Mouse (Mus musculus): Measurements from ENCODE around the gene Camk1d. TPM values are rescaled to one million over a fixed set of nuclear protein-coding genes. Genes with fewer than 3 reads are reported as not detected.

Gene Camk1d
- polyA plus RNA-seq, 1 experiment from 2014 or later: 3.3 TPM

- ATAC-seq (ENCODE audit: low FRiP score): no peak
- Histone ChIP-seq H3K4me2 (replicated peaks) (no peak overlapping the region), H3K9ac (no peak overlapping the region), H3K27ac (no peak overlapping the region), H3K9me3 (replicated peaks) (no peaks in the 10 kb centered on the region), H3K4me3 (no peak overlapping the region), H3K36me3 (no peaks in the 10 kb centered on the region), H3K4me1 (peaks cover 11% of the 10 kb centered on the region), H3K27me3 (0 out of 2 replicates have a peak, but pooled peaks cover 3% of the 10 kb centered on the region)
- WGBS: 92% methylated on average over 5 of the region's 5 CpGs
Observed at GRCm38 (mm10) chr2:5732047-5732446, 17.7 kb upstream of the Camk1d start.

GRCm38 (mm10) chr2:5730364-5730792 is 16.1 kb upstream of the Camk1d start:
- Histone ChIP-seq H3K4me2 (replicated peaks) (no peak overlapping the region), H3K9ac (no peak overlapping the region), H3K4me3 (no peak overlapping the region), H3K27ac (peak overlapping the region; percentile 26; the same call in 1 of the 2 replicates), H3K9me3 (replicated peaks) (no peaks in the 10 kb centered on the region), H3K4me1 (peaks cover 8% of the 10 kb centered on the region), H3K36me3 (no peaks in the 10 kb centered on the region), H3K27me3 (0 out of 2 replicates have a peak, but pooled peaks cover 3% of the 10 kb centered on the region)
- ATAC-seq (ENCODE audit: low FRiP score): peak; percentile 74
- 50% methylated on average over 15 of the region's 15 CpGs for WGBS

DNA sequence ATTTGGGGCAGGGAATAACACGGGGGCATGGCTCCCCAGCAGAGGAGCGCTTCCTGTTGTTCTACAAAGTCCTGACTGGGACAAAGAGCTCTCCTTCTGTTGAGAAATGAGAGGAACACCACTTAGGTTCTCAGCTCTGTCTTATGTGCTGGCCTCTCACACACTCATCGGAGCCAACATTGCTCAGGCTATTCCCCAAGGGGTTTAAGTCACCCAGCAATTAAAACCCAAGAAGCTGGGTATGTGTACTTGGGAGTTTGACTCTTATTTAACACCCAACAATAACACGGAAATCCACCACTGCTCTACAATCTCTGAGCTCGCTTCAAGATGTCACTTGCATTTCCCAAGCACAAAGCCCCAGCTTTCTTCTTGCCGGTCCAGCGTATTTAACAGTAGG is 15.6 kb upstream of the Camk1d start:
- WGBS: 65% methylated on average over 7 of the region's 7 CpGs

GRCm38 (mm10) chr2:5725028-5725701 is 10.8 kb upstream of the Camk1d start:
- Histone ChIP-seq H3K9me3 (replicated peaks) (no peaks in the 10 kb centered on the region), H3K27me3 (0 out of 2 replicates have a peak, but pooled peaks cover 3% of the 10 kb centered on the region), H3K4me2 (replicated peaks) (0 out of 2 replicates have a peak overlapping the region, but pooled peaks have one; percentile 23), H3K9ac (no peak overlapping the region), H3K4me3 (no peak overlapping the region), H3K4me1 (peaks cover 9% of the 10 kb centered on the region), H3K27ac (no peak overlapping the region), H3K36me3 (no peaks in the 10 kb centered on the region)
- WGBS: 16% methylated on average over 8 of the region's 8 CpGs
- ATAC-seq (ENCODE audit: low FRiP score): peak; percentile 29; the same call in 1 of the 2 replicates

More for the DNA sequence above, 15.6 kb upstream of the Camk1d start:
- Histone ChIP-seq H3K27ac (peak overlapping the region; percentile 26; the same call in 1 of the 2 replicates), H3K36me3 (no peaks in the 10 kb centered on the region), H3K9me3 (replicated peaks) (no peaks in the 10 kb centered on the region), H3K4me2 (replicated peaks) (no peak overlapping the region), H3K27me3 (0 out of 2 replicates have a peak, but pooled peaks cover 3% of the 10 kb centered on the region), H3K4me1 (peaks cover 12% of the 10 kb centered on the region), H3K9ac (no peak overlapping the region), H3K4me3 (no peak overlapping the region)
- ATAC-seq (ENCODE audit: low FRiP score): no peak

GRCm38 (mm10) chr2:5717675-5718074 is 3.4 kb upstream of the Camk1d start:
- Histone ChIP-seq H3K9me3 (replicated peaks) (peaks cover 6% of the 10 kb centered on the region; the same call in 1 of the 2 replicates), H3K4me2 (replicated peaks) (no peak overlapping the region), H3K27ac (no peak overlapping the region), H3K4me3 (no peak overlapping the region), H3K36me3 (no peaks in the 10 kb centered on the region), H3K9ac (no peak overlapping the region), H3K4me1 (peaks cover 16% of the 10 kb centered on the region), H3K27me3 (peaks cover 19% of the 10 kb centered on the region)
- 92% methylated on average over 6 of the region's 6 CpGs for WGBS
- no peak for ATAC-seq (ENCODE audit: low FRiP score)

- H3K4me1 ChIP-seq: peaks cover 19% of the 10 kb centered on the region
- H3K9ac ChIP-seq: 0 out of 2 replicates have a peak overlapping the region, but pooled peaks have one; percentile 71
- ATAC-seq (ENCODE audit: low FRiP score): no peak
- H3K4me3 ChIP-seq: peak overlapping the region; percentile 75; the same call in 1 of the 2 replicates
- H3K9me3 ChIP-seq (replicated peaks): peaks cover 6% of the 10 kb centered on the region; the same call in 1 of the 2 replicates
- 31% methylated on average over 2 of the region's 2 CpGs for WGBS
- peaks cover 37% of the 10 kb centered on the region for H3K27me3 ChIP-seq
- no peak overlapping the region for H3K27ac ChIP-seq
- H3K4me2 ChIP-seq (replicated peaks): peak overlapping the region; percentile 98; the same call in 1 of the 2 replicates
- no peaks in the 10 kb centered on the region for H3K36me3 ChIP-seq
Observed at GRCm38 (mm10) chr2:5715544-5715943, 1.2 kb upstream of the Camk1d start.

DNA sequence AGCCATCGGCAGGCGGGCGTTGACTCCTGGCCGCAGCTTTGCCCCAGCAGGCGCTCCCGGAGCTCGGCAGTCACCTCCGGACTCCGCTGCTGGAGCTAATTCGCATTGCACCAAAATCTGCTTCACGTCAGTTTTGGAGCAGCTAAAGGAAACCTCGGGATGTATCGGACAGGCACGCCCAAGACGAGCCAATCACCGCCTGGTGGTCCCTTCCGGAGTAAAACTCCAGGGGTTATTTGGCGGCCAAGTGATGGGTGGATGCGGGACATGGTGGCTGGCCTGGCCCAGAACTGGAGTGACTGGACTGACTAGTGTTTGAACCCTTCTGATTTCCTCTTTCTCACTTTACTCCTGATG is 717 bp upstream of the Camk1d start:
- peak overlapping the region; percentile 98 for H3K4me2 ChIP-seq (replicated peaks)
- H3K4me1 ChIP-seq: peaks cover 19% of the 10 kb centered on the region
- ATAC-seq (ENCODE audit: low FRiP score): no peak; the same call in 1 of the 2 replicates
- H3K9ac ChIP-seq: peak overlapping the region; percentile 71
- peaks cover 6% of the 10 kb centered on the region; the same call in 1 of the 2 replicates for H3K9me3 ChIP-seq (replicated peaks)
- no peaks in the 10 kb centered on the region for H3K36me3 ChIP-seq
- peaks cover 37% of the 10 kb centered on the region for H3K27me3 ChIP-seq
- peak overlapping the region; percentile 75 for H3K4me3 ChIP-seq
- no peak overlapping the region for H3K27ac ChIP-seq
- WGBS: under 1% methylated on average over 19 of the region's 19 CpGs

GRCm38 (mm10) chr2:5713325-5714210 is 747 bp downstream of the Camk1d start:
- peak overlapping the region; percentile 71 for H3K9ac ChIP-seq
- WGBS: under 1% methylated on average over 49 of the region's 49 CpGs
- peaks cover 6% of the 10 kb centered on the region; the same call in 1 of the 2 replicates for H3K9me3 ChIP-seq (replicated peaks)
- peak overlapping the region; percentile 75 for H3K4me3 ChIP-seq
- peak overlapping the region; percentile 98 for H3K4me2 ChIP-seq (replicated peaks)
- H3K27ac ChIP-seq: peak overlapping the region; percentile 48
- H3K4me1 ChIP-seq: peaks cover 19% of the 10 kb centered on the region
- peaks cover 37% of the 10 kb centered on the region for H3K27me3 ChIP-seq
- ATAC-seq (ENCODE audit: low FRiP score): peak; percentile 55
- H3K36me3 ChIP-seq: no peaks in the 10 kb centered on the region

GRCm38 (mm10) chr2:5712255-5712654 is 2.1 kb downstream of the Camk1d start:
- Histone ChIP-seq H3K27ac (no peak overlapping the region), H3K4me3 (no peak overlapping the region), H3K9me3 (replicated peaks) (peaks cover under 1% of the 10 kb centered on the region; the same call in 1 of the 2 replicates), H3K27me3 (peaks cover 37% of the 10 kb centered on the region), H3K36me3 (no peaks in the 10 kb centered on the region), H3K4me1 (peaks cover 19% of the 10 kb centered on the region), H3K4me2 (replicated peaks) (peak overlapping the region; percentile 98), H3K9ac (no peak overlapping the region)
- 46% methylated on average over 7 of the region's 7 CpGs for WGBS
- ATAC-seq (ENCODE audit: low FRiP score): no peak

DNA sequence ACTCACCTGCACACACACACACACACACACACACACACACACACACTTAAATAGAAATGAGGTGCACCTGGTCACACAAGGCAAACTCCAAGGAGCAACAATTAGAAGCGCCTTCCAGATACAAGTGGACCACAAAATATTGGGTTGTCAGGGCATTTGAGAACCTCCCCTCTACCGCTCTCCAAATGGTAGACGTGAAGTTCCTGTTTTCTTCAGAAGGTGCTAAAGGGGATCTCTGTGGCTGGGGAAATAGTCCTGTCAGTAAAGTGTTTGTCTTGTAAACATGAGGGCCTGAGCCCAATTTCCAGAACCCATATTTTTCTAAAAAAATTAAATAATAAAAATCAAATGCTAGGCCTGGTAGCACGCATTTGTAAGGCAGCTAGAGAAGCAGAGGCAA is 4.4 kb downstream of the Camk1d start:
- H3K9ac ChIP-seq: no peak overlapping the region
- H3K27me3 ChIP-seq: peaks cover 26% of the 10 kb centered on the region
- H3K36me3 ChIP-seq: no peaks in the 10 kb centered on the region
- H3K4me2 ChIP-seq (replicated peaks): no peak overlapping the region
- no peak overlapping the region for H3K27ac ChIP-seq
- ATAC-seq (ENCODE audit: low FRiP score): no peak
- no peaks in the 10 kb centered on the region for H3K9me3 ChIP-seq (replicated peaks)
- H3K4me3 ChIP-seq: no peak overlapping the region
- 90% methylated on average over 4 of the region's 4 CpGs for WGBS
- H3K4me1 ChIP-seq: peaks cover 14% of the 10 kb centered on the region

- no peaks in the 10 kb centered on the region for H3K9me3 ChIP-seq (replicated peaks)
- WGBS: 75% methylated on average over 10 of the region's 10 CpGs
- ATAC-seq (ENCODE audit: low FRiP score): no peak
- H3K36me3 ChIP-seq: no peaks in the 10 kb centered on the region
- H3K4me3 ChIP-seq: no peak overlapping the region
- H3K27me3 ChIP-seq: peaks cover 22% of the 10 kb centered on the region
- no peak overlapping the region for H3K9ac ChIP-seq
- no peak overlapping the region for H3K4me2 ChIP-seq (replicated peaks)
- H3K27ac ChIP-seq: no peak overlapping the region
- H3K4me1 ChIP-seq: peaks cover 7% of the 10 kb centered on the region; the same call in 1 of the 2 replicates
Observed at GRCm38 (mm10) chr2:5707871-5708733, 6.2 kb downstream of the Camk1d start.

All from hindbrain, embryonic 12.5 days (tissue).